Mouse (Mus musculus) hindbrain, postnatal 0 days (tissue): ENCODE measurements around the gene Nudt16. TPM values are rescaled to one million over a fixed set of nuclear protein-coding genes. Genes with fewer than 3 reads are reported as not detected.

Experiments used
- ATAC-seq: fragments of 200-750 bp; cut with Nextera tagmentation; 2 replicates; pipeline ENCODE4 v1.8.0; 2017; ENCODE audit warnings: mild to moderate bottlenecking, moderate TSS enrichment, moderate library complexity
- DNase-seq: peaks from one replicate; pipeline ENCODE4 v3.0.0-alpha.2; 2015; ENCODE audit warnings: low spot score
- H3K27ac ChIP-seq: fragments of 300-500 bp; sonication (generic); 2 replicates; pipeline ENCODE4 v1.5.1; 2014; ENCODE audit warnings: mild to moderate bottlenecking
- H3K27me3 ChIP-seq: fragments of 300-500 bp; sonication (generic); 2 replicates; pipeline ENCODE4 v1.6.1; 2014; ENCODE audit warnings: low read length, mixed read lengths; ENCODE audit not compliant: insufficient read depth
- H3K36me3 ChIP-seq: fragments of 300-500 bp; sonication (generic); 2 replicates; pipeline ENCODE4 v1.6.1; 2014; ENCODE audit warnings: low read length, mixed read lengths; ENCODE audit not compliant: insufficient read depth
- H3K4me1 ChIP-seq: fragments of 300-500 bp; sonication (generic); 2 replicates; pipeline ENCODE4 v1.6.1; 2014; ENCODE audit warnings: antibody characterized with exemption, low read length, mixed read lengths; ENCODE audit not compliant: insufficient read depth
- H3K4me2 ChIP-seq: fragments of 300-500 bp; sonication (generic); 2 replicates; pipeline ENCODE4 v1.6.1; 2014; ENCODE audit warnings: low read depth, mild to moderate bottlenecking, low read length, moderate library complexity, mixed read lengths
- H3K4me3 ChIP-seq: fragments of 300-500 bp; sonication (generic); 2 replicates; pipeline ENCODE4 v1.5.1; 2014; ENCODE audit warnings: low read length
- H3K9ac ChIP-seq: fragments of 300-500 bp; sonication (generic); replicated peaks from 2 replicates; pipeline ENCODE4 v1.6.1; 2014; ENCODE audit warnings: mild to moderate bottlenecking, low read length, moderate library complexity, mixed read lengths
- H3K9me3 ChIP-seq: fragments of 300-500 bp; sonication (generic); 2 replicates; pipeline ENCODE4 v1.6.1; 2016; ENCODE audit warnings: low read length, mixed read lengths
- CTCF ChIP-seq: IDR thresholded peaks from 2 replicates; pipeline ENCODE4 v1.5.1; 2016; ENCODE audit warnings: antibody characterized with exemption, control low read depth, low read depth
- WGBS: fragments of 180-500 bp; shearing (Covaris S2); extraction: QIAGEN DNeasy Blood & Tissue Kit; methylation state at CpG from one replicate; pipeline ENCODE4 v1.1.7; 2014; 5-methylcytosine and 5-hydroxymethylcytosine counted together
- polyA plus RNA-seq: library from polyadenylated mRNA; unstranded; fragments of >200 nt; fragmentation: Nextera tagmentation; extraction: Ambion mirVana; gene quantifications from 2 replicates; pipeline ENCODE4 v1.2.1, GENCODE M21; 2015
- total RNA-seq: library from RNA; depleted of rRNA; stranded (reverse); fragments of >200 nt; gene quantifications from 2 replicates; pipeline ENCODE4 v1.2.3, GENCODE M21; 2014; rRNA removed

Nudt16 gene
- total and polyA plus RNA-seq, 2 experiments from 2014 or later, result 12.4 to 30.3 TPM

DNA sequence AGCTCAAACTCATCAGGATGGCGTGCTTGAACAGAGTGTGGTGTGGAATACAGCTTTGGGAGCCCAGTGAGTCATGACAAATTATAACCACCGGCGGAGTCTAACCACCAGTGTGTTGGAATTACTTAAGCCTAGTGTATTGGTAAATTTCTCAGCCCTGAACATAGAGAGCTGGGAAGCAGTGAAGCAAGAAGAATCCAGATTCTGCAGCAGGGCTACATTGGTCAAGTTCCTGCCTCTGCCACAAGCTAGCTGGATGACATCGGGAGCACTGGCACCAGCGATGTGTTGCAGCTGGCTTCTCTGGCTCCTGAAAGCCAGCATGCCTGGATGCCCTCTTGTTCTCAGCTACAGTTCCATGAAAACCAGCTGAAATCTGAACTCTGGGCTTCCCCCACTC, 27.7 kb downstream of the Nudt16 start:
- Histone ChIP-seq H3K9ac (no peak overlapping the region), H3K27ac (no peak overlapping the region), H3K4me1 (no peaks in the 10 kb centered on the region), H3K4me3 (no peak overlapping the region), H3K27me3 (no peaks in the 10 kb centered on the region), H3K36me3 (no peaks in the 10 kb centered on the region), H3K4me2 (no peak overlapping the region), H3K9me3 (no peaks in the 10 kb centered on the region)
- no peak for TF ChIP-seq CTCF
- 70% methylated on average over 5 of the region's 5 CpGs for WGBS
- ATAC-seq, result no peak
- DNase-seq, result peak; percentile 10

DNA sequence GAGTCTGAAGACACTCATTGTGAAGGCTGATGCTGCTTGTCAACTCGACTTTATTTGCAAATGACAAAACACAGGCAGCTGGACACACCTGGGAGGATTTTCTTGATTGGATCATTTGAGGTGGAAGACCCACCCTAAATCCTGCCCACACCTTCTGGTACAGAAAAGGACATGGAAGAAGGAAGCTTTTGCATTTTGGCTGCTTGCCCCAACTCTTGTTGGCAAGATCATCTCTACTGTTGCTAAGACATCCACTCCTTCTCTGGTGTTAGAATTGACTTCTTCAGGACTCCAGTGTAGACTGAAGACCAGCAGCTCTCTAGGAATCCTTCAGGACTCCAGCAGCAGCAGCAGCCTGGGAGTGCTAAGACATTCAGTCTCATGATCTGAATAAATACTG, 29.7 kb downstream of the Nudt16 start:
- Histone ChIP-seq H3K4me3 (no peak overlapping the region), H3K4me2 (no peak overlapping the region), H3K9me3 (no peaks in the 10 kb centered on the region), H3K36me3 (no peaks in the 10 kb centered on the region), H3K27ac (no peak overlapping the region), H3K27me3 (no peaks in the 10 kb centered on the region), H3K4me1 (no peaks in the 10 kb centered on the region), H3K9ac (no peak overlapping the region)
- no peak for TF ChIP-seq CTCF
- 71% methylated on average over 1 of the region's 1 CpGs for WGBS
- DNase-seq, result no peak
- no peak for ATAC-seq

DNA sequence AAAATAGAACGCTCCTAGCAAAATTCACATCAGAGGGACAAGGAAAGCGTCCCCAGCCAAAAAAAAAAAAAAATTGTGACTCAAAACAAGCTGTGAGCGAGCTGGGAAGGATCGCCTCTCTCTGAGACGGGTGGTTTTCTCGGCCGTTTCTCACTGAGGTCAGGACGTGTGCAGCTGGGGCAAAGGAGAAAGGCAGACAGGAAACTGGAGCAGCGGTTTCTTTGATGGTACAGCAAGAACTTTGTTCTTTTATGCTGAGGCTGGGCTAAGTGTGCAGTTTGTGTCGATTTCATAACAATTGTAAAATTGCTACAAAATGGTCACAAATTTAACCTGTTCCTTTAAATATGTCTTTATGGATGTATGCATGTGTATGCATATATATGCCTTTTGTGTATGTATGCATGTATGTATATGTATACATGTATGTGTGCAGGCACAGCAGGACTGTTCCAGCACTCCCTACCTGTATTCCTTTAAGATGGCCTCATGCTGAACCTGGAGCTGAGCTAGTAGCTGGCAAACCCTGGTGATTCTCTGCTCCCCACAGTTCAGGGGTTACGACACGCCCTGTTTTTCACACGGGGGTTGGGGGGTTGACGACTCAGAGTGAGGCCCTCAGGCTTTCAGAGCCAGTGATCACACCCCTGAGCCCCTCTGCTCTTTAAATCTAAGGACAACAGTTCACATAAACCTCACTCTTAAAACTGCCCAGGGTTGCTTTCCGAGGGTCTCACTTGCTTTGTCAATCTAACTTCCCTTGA, 30.6 kb downstream of the Nudt16 start:
- TF ChIP-seq CTCF, result no peak
- Histone ChIP-seq H3K9me3 (no peaks in the 10 kb centered on the region), H3K27ac (no peak overlapping the region), H3K4me1 (no peaks in the 10 kb centered on the region), H3K4me2 (no peak overlapping the region), H3K4me3 (no peak overlapping the region), H3K9ac (no peak overlapping the region), H3K36me3 (no peaks in the 10 kb centered on the region), H3K27me3 (no peaks in the 10 kb centered on the region)
- 69% methylated on average over 15 of the region's 15 CpGs for WGBS
- ATAC-seq, result no peak
- no peak for DNase-seq

DNA sequence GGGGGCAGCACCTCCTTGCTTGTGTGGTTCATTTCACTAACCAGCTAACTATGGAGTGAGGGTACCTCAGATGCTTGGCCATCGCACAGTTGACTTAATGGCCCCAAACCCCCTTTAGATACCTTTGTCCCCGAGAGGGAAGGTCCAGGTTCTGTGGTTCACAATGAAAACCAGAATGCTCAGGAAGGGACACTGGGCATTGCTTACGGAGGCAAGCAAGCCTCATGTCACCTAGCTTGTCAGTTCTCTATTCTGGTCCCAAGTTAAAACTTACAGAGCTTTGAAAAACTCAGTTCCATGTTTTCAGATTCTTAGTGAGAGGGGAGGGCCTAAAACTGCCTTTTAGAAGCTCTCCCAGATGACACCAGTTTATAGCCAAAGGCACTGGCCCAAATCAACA, 51.4 kb downstream of the Nudt16 start:
- no peaks in the 10 kb centered on the region for H3K9me3 ChIP-seq
- peaks cover 14% of the 10 kb centered on the region for H3K36me3 ChIP-seq
- no peaks in the 10 kb centered on the region for H3K27me3 ChIP-seq
- TF ChIP-seq CTCF, result no peak
- H3K9ac ChIP-seq, result no peak overlapping the region
- H3K4me1 ChIP-seq, result no peaks in the 10 kb centered on the region
- 97% methylated on average over 3 of the region's 3 CpGs for WGBS
- H3K27ac ChIP-seq, result no peak overlapping the region
- ATAC-seq, result no peak
- H3K4me3 ChIP-seq, result no peak overlapping the region
- H3K4me2 ChIP-seq, result no peak overlapping the region
- DNase-seq, result no peak

Other genes starting within 250 kb of the Nudt16 start
- gene Mrpl3, start 78.6 kb downstream of the Nudt16 start, total RNA-seq, result 57.0 and 67.3 TPM in 2 replicates
- 95.2 and 96.3 TPM in 2 replicates for gene Mrpl3, start 78.6 kb downstream of the Nudt16 start, polyA plus RNA-seq
- gene 1700080E11Rik, start 13.3 kb upstream of the Nudt16 start, total RNA-seq, result not detected in 2 replicates
- not detected in 2 replicates for gene 1700080E11Rik, start 13.3 kb upstream of the Nudt16 start, polyA plus RNA-seq